Mouse (Mus musculus): Measurements from ENCODE around the gene Fibcd1.

Gene Fibcd1

DNA sequence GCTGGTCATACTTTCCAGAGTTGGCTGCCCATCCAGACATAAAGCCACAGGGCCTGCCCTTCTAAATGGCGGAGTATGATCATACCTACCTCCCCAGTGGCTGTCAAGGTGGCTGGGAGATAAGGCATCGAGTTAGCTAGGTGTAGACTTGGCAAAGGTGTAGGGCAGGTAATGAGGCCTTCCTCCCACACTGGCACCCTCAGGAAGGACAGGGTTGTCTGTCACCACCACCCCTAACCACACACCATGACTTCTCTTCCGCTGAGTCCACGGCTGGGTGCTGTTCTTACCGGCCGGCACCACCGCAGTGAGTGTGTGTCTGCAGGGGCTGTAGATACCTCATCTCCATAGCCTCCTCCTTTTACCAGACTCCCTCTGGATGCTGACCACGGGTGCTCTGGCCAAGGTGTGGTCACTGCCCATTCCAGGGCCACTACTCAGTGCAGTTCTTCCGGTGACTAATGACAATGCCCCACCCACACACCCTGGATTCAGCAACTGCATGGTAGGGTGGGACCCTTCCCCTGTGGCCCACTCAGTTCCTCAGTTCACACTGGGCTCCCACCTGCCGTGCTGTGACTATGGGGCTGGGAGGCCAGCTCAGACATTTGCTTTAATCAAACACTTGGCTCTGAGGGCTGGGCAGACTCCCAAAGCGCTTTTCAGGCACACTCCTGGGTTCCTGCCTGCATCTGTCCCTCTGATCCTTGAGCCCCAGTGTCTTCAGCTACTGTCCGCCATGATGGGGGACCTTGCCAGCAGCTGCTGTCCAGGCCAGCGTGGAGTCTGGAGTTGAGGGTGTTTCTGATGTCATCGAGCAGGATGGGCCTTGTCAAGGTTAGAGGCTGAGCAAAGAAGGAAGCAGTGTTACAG is 34.5 kb downstream of the Fibcd1 start:
- peak in 1 of 2 experiments; percentile 25 for DNase-seq (ENCODE audit: low spot score in 2 of 2)

GRCm38 (mm10) chr2:31810444-31810843 is 35.4 kb downstream of the Fibcd1 start, which contains the start of gene Qrfp:
Qrfp (minus strand) TSS chr2:31810580.
- DNase-seq (ENCODE audit: low spot score in 2 of 2): no peak

- no peak for DNase-seq (ENCODE audit: low spot score in 2 of 2)
These were observed 36.5 kb downstream of the Fibcd1 start for GRCm38 (mm10) chr2:31809358-31809740.

DNA sequence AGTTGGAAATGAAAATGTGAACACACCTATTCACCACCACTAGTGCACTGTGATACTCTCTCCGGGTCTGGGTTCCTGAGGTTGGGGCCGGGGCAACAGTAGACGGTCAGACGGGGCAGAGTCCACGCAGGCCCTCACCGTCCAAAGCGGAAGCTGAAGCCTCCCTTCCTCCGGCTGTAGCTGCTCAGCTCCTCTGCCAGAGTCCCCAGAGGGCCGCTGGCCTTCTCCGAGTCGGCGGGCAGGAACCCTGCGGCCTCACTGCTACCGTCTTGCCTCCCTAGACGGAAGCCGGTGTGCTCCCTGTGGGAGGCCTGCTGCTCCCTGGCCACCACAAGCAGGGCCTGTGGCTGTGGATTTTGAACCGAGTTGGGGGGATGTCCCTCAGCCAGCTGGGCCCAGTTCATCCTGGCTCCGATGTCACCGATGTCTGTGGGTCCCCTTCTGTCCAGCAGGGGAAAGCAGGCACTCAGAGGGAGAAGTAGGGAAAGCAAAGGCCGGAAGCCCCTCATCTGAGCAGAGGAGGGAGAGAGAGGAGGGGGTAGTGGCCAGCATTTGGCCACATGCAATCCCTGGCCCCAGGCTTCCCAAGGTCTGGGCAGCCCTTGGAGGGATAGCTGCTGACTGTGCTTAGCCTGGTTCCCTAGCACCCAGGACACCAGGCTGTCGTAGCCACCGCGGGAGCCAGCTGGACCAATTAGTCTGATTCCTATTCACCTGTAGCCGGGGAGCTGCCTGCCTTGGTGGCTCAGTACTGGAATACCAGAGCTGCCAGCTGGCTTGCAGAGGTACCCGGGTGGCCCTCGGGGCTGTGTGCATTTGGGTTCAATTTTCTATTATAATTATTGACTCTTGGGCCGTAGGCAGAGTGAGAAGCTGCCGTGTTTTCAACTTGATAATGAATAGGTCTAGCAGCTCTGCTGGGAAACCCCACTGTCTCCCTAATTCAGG is 37.1 kb downstream of the Fibcd1 start:
- DNase-seq (ENCODE audit: low spot score in 2 of 2): no peak

DNA sequence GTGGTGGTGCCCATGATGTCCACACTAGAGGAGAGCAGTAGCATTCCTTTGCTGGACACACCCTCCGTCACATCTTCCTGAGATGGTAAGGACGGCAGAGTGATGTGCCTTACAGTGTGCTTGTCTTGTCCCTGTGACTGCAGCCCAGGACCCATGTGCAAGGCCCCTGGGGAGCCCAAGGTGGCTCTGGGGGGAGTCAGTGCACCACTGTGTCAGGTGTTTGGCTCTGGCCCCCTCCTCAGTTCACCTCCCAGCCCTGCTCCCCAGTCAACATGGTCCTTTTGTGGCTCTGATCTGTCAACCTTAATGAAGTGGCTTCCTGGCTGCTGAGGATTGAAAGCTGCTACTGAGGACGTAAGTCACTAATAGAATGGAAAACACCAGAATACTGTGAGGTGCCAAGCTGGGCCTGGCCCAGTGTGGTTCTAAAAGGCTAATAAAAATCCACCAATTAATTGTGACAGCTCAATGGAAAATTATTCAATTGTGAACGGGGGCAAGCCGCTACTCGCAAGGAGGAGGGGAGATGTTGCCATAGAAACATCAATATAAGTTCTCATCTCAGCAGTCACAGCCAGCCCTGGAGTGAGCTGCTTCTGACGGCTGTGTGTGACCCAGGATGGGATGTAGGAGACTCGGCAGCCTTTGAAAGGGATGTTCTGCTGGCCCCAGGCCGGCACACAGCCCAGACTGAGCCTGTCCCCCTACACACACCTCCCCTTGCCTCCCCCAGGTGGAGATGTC is 39.0 kb downstream of the Fibcd1 start:
- DNase-seq (ENCODE audit: low spot score in 2 of 2): no peak

- DNase-seq (ENCODE audit: low spot score in 2 of 2): no peak
These were observed 42.3 kb downstream of the Fibcd1 start for GRCm38 (mm10) chr2:31803480-31803879.

DNA sequence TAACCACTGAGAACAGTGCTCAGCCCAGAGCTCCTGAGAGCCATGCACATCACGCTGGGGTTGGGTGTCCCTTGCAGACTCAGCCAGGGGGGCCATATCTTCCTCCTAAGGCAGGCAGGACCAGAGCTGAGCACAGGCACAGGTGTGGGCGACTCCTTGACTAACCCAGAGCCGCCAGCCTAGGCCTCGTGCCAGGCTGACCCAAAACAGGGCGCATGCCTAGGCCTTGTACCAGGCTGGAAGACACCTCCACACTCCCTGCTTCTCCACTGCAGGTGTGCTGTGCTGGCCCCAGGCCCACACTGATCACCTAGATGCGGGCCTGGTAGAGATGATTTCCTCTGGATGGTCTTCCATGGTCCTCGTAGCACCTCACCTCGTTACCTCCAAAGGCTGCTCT is 43.0 kb downstream of the Fibcd1 start:
- no peak for DNase-seq (ENCODE audit: low spot score in 2 of 2)

- no peak for DNase-seq (ENCODE audit: low spot score in 2 of 2)
These were observed 44.4 kb downstream of the Fibcd1 start for GRCm38 (mm10) chr2:31801416-31801815.

DNA sequence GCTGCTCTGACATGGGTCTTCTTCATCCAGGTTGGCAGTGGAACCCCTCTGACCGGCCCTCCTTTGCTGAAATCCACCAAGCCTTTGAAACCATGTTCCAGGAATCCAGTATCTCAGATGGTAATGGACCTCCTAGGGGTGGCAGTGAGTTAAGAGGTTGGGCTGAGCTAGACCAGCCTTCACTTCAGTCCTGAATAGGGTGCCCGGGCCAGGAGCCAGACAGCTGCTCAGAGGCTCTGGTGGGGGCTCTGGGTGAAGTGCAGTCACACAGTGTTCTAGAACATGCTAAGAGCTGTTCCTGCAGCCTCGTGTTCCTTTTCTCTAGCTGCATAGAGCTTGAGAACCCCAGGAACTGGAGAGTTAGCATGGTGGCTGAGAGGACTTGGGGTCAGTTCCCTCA is 48.9 kb downstream of the Fibcd1 start:
- no peak for DNase-seq (ENCODE audit: low spot score in 2 of 2)

- DNase-seq (ENCODE audit: low spot score in 2 of 2): no peak
These were observed 53.2 kb downstream of the Fibcd1 start for GRCm38 (mm10) chr2:31792611-31793010.

- no peak for DNase-seq (ENCODE audit: low spot score in 2 of 2)
These were observed 54.5 kb downstream of the Fibcd1 start for GRCm38 (mm10) chr2:31791260-31791659.

DNA sequence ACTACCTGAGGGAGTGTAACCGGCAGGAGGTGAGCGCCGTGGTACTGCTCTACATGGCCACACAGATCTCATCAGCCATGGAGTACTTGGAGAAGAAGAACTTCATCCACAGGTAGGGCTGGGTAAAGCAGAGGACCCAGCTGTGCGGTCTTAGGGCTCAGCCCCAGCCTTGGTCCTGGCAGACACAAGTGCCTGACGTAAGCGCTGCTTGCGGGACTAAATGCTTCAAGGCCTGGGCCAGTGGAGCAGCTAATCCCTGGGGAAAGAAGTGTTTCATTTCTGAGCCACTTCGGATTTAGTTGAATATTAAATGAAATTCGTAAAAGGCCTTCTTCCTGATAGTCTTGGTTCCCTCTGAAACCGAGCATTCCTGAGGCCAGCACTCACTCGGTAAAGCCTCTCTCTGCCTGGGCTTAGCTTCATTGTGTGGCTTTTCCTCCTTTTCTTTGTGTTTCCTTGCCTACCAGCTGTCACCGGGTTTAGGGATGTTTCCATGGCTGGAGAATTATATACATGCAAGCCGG is 55.0 kb downstream of the Fibcd1 start:
- DNase-seq (ENCODE audit: low spot score in 2 of 2): no peak

GRCm38 (mm10) chr2:31789215-31789614 is 56.6 kb downstream of the Fibcd1 start:
- DNase-seq (ENCODE audit: low spot score in 2 of 2): no peak

- no peak for DNase-seq (ENCODE audit: low spot score in 2 of 2)
These were observed 57.6 kb downstream of the Fibcd1 start for GRCm38 (mm10) chr2:31788227-31788626.

DNA sequence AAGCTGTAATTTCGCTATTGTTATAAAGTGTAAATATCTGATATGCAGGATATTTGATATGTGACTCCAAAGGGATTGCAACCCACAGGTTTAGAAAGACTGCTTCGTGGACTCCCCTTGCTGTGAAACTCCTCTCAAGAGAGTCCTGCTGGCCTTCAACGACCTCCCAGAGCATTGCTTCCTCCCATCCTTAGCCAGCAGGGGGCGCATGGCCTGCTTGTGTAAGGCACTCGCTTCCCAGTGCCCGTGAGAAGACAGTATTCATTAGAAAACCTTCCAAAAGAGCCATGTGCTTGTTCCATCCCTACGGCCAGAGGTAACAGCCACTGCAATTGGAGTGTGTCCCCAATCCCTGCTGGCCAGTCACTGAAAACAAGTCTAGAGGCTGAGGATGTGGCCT is 58.8 kb downstream of the Fibcd1 start:
- DNase-seq (ENCODE audit: low spot score in 2 of 2): peak; percentile 57 to 74

GRCm38 (mm10) chr2:31785074-31785473 is 60.7 kb downstream of the Fibcd1 start:
- peak; percentile 36 to 66 for DNase-seq (ENCODE audit: low spot score in 2 of 2)

GRCm38 (mm10) chr2:31782958-31783602 is 62.7 kb downstream of the Fibcd1 start:
- DNase-seq (ENCODE audit: low spot score in 2 of 2): no peak

DNA sequence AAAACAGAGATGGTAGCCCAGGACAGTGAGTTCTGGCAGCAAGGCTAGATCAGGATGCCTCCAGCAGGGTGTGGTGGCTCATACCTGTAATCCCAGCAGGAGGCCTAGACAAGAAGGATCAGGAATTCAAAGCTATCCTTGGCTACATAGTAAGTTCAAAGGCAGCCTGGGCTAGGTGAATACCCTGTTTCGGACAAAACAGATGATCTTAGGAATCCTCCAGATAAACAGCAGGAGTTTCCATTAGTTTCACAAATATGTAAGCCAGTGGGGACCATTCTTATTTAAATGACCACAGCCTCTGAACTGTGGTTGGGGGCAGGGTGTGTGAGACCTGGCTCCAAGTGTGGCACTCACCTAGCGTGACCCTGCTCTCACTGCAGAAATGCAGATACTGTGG is 66.5 kb downstream of the Fibcd1 start:
- no peak for DNase-seq (ENCODE audit: low spot score in 2 of 2)

- DNase-seq (ENCODE audit: low spot score in 2 of 2): no peak
These were observed 69.3 kb downstream of the Fibcd1 start for GRCm38 (mm10) chr2:31776479-31776878.

GRCm38 (mm10) chr2:31770781-31771441 is 74.9 kb downstream of the Fibcd1 start:
- peak in 1 of 2 experiments; percentile 25 for DNase-seq (ENCODE audit: low spot score in 2 of 2)
